Mouse (Mus musculus) C2C12 (cell line): ENCODE data around the gene Zc3h12a.

ENCODE experiments used
- CEBPB ChIP-seq: IDR thresholded peaks from one replicate; pipeline ENCODE4 v1.6.1; 2011; ENCODE audit warnings: low read depth, mild to moderate bottlenecking, control low read depth, moderate library complexity
- CTCF ChIP-seq: IDR thresholded peaks from one replicate; pipeline ENCODE4 v1.5.1; 2011; ENCODE audit not compliant: control insufficient read depth, insufficient read depth, insufficient read length
- FOSL1 ChIP-seq: IDR thresholded peaks from one replicate; pipeline ENCODE4 v1.8.0; 2011; ENCODE audit warnings: mild to moderate bottlenecking, low read length; ENCODE audit not compliant: poor library complexity, insufficient read depth, severe bottlenecking
- MAX ChIP-seq: IDR thresholded peaks from one replicate; pipeline ENCODE4 v1.6.1; 2011; ENCODE audit warnings: mild to moderate bottlenecking, control low read depth
- MYOD1 ChIP-seq: IDR thresholded peaks from one replicate; pipeline ENCODE4 v1.6.1; 2011; ENCODE audit warnings: low read depth; ENCODE audit not compliant: control insufficient read depth, insufficient read length
- MYOG ChIP-seq: IDR thresholded peaks from one replicate; pipeline ENCODE4 v1.6.1; 2011; ENCODE audit not compliant: control insufficient read depth, insufficient read length; ENCODE audit errors: extremely low read depth

- no peak for TF ChIP-seq CTCF
- TF ChIP-seq MYOG, result no peak
- TF ChIP-seq CEBPB, result no peak
- TF ChIP-seq MAX, result no peak
- no peak for TF ChIP-seq MYOD1
- TF ChIP-seq FOSL1, result no peak
Measured at GRCm38 (mm10) chr4:125155646-125156045, 28.0 kb upstream of the Zc3h12a start.
